Comparison of ENCODE assay signal across 12 mouse cellular contexts in the genomic region with DNA sequence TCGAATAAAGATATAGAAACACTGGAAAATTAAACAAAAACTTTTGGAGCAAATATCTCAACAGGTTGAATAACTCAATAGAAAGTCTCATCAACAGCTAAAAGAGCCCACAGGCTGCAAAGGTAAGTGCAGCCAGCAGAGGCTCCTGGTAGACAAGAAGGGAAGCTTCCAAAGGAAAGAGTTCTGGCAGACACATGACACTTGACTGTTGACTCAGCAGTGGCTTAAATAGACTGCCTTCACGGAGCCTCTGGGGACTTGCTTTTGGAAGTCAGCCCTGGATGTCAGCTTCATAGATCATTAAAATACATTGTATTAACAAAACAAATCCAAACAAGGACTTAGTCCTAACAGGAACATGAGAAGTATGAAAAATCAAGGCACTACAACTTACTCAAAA.
A peak's percentile ranks its signal among the peaks of the same experiment; 100 is the strongest.
DNase-seq lines count a peak whose midpoint lies in the region; ATAC-seq lines count a peak whose summit lies in the region.
"Had no signal": no experiment of that assay in that cellular context is flagged by ENCODE, and none has a peak within 500 bp of the region (broad histone marks: within the 10 kb centered on the region; RNA-seq: fewer than 3 reads in every experiment).

No protein-coding gene starts in this region.

- peak; percentile 58 for DNase-seq in kidney, postnatal 10 days
- no peak for DNase-seq in kidney, adult 8-10 months
- DNase-seq in brain, adult 2 months (ENCODE audit: low read depth, low spot score): peak; percentile 20
- peak; percentile 64 for DNase-seq in gastrocnemius, postnatal 25 days
- peak; percentile 24 for DNase-seq in lung, postnatal 36 days
- DNase-seq in ovary, postnatal 14 days (ENCODE audit: low spot score): no peak
- DNase-seq: cerebellum, adult 9-11 months; right cerebral cortex, postnatal 4 days had no signal

- ATAC-seq in granulocyte monocyte progenitor cell, adult 5-6 weeks (replicated peaks; ENCODE audit: poor library complexity, severe bottlenecking): no peak
- ATAC-seq: forebrain, embryonic 16.5 days; intestine, postnatal 0 days; liver, embryonic 12.5 days had no signal

Comparison
In these comparisons a context has a peak if more than half of its experiments do, and no peak if none do; other contexts are left out.
1. DNase-seq: peak in kidney, postnatal 10 days (single experiment), brain, adult 2 months (single experiment), gastrocnemius, postnatal 25 days (single experiment) and lung, postnatal 36 days (single experiment); none in kidney, adult 8-10 months (0 of 2) and ovary, postnatal 14 days (single experiment).